Mouse (Mus musculus) liver, adult 2 months (tissue): Measurements from ENCODE around the gene Abcb6.

Experiments
- CTCF ChIP-seq: fragments of 200-500 bp; IDR thresholded peaks from 2 replicates; pipeline ENCODE4 v1.5.1; 2011; ENCODE audit warnings: low read depth, low read length, control low read depth
- POLR2A ChIP-seq: fragments of 200-500 bp; IDR thresholded peaks from 2 replicates; pipeline ENCODE4 v1.6.1; 2011; ENCODE audit warnings: low read length, control low read depth; ENCODE audit not compliant: insufficient read depth; ENCODE audit errors: extremely low read depth

DNA sequence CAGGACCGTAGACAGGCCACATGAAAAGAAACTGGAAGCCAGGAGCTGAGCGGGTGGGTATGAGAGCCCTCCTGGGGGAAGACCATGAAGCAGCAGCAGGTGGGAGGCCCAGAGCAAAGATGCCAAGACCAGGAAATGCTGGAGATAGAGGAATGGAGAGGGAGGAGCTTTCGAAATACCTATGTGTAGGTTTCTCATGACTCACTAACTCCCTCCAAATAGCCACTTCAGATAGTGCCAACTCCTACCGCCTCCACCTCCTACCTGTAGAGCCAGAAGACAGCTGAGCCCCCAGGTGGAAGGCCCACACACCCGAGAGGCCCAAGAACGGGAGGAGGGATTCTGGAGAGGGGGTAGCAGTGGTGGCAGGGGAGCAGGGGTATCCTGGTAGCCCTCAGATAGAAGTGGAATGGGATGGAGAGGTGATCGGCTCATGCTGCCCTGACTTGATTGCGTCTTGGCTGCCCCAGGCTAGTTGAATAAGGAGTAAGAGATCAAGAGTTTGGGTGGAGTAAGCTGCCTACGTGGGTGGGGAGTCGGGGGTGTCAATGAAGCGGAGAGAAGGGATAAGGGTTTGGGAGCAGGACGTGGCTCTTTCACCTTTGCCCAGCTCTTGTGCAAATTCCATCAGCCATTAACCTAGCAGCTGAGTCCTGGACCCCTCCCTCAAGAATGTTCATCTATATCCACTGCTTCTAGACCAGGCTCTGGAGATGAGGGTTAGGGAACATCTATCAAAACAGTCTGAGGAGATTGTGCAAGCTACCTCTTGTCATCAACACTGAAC, 46.6 kb downstream of the Abcb6 start, which contains the start of gene Slc23a3:
- TF ChIP-seq POLR2A (no peak), CTCF (no peak)
